Mouse (Mus musculus): ENCODE results near the gene Dnah3.

DNA sequence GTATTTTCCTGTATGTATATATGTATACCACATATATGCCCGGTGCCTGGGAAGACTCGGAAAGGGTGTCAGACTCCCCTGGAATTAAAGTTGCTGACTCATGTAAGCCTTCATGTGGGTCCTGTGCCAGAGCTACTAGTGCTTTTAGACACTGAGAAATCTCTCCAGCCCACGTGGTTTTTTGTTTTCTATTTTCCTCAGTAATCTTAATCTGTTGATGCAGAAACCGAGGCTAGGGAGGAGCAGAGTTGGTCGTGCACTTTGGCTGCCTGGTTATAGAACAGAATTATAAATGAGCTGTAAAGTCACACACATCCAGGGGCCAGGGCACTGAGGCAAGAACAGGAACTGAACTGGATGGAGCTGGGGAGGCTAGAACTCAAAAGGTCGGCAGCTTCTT, 135.1 kb downstream of the Dnah3 start:
- TF ChIP-seq CTCF (IDR thresholded peaks at IDR 0.05; ENCODE audit: control insufficient read depth, insufficient read depth, low read length) = no peak
- TF ChIP-seq POLR2A (IDR thresholded peaks at IDR 0.05; ENCODE audit: borderline replicate concordance, control insufficient read depth, low read depth, low read length) = no peak
